Mouse (Mus musculus) left cerebral cortex, adult 8-10 months (tissue): ENCODE measurements around the gene Spink4. TPM values are rescaled to one million over a fixed set of nuclear protein-coding genes. Genes with fewer than 3 reads are reported as not detected.

Experiments
- DNase-seq, 2 experiments: peaks; one replicate each; pipeline ENCODE4 v3.0.0; 2022; ENCODE audit warnings: low spot score in 2 of 2
- total RNA-seq, 4 experiments: library from RNA; stranded (reverse); gene quantifications; 2 replicates each; pipeline ENCODE4 v1.2.4; 2022

Spink4 gene
- not detected for total RNA-seq

DNA sequence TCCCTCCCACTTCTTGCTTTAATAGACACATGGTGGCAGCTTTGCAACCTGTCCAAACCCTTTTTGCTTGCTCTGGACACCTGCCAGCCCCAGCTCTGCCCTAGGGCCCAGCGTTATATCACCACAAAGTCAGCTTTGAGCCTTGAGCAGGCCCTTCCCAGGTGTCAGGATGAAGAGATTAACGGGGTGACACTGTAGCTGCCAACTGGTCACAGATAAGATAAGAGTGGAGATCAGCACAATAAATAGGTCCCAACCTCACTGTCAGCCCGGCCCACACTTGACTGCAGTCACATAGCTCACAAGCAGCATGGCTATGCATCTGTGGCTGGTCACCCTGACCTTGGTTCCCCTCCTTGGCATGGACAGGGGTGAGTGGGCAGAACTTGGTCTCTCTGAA is at the start of gene Spink4:
Gene Spink4 (plus strand): TSS at position 268 of the 400 bp plus-strand sequence.
- no peak for DNase-seq

DNA sequence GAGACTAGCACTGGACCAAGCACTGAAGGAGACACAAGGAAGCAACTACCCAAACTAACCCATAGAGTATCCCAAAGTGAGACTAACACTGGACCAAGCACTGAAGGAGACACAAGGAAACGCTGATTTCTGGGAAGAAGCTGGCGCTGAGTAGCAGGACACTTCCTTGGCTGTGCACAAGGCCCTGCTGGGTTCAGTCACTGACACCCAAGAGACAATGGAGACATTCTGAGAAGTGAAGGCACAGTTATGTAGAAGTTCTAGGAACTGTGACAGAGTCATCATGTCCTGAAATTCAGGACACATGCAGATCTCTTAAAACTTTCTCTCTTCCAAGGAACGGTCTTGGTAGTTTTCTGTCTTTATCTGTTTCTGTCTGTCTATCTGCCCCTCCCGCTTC is 49.6 kb upstream of the Spink4 start:
- DNase-seq: no peak

DNA sequence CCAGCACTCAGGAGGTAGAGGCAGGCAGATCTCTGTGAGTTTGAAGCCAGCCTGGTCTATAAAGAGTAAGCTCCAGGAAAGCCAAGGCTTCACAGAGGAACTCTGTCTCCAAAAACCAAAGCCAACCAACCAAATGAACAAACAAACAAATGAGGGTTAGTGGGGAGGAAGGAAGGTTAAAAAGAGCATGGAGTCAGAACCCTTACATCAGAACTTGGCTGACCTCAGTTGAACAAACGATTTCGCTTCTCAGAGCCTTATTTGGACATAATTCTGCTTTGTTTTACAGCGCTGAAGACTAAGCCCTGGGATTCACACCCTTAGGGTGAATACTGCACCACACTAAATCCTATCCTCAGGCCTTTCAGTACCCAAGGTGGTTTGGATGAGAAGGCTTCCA is 47.7 kb upstream of the Spink4 start:
- DNase-seq: no peak

DNA sequence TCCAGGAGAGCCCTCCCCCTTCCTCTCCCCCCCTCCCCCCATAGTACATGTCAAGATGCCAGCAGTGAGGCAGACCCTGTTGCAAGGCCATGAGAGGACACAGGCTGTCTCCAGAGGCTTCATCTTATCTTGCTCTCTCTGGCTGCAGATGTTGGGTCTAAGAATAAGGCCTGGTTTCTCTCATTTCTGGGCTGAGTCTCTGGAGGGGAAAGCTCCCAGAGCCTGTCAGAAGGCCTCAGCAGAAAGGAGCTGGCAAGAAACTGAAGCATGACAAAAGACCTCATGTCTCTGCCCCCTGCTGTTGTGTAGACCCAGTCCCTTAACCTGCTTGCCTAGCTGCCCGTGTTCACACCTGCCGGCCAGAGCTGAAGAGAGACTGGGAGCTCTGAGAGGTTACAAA is 46.5 kb upstream of the Spink4 start:
- DNase-seq: no peak

DNA sequence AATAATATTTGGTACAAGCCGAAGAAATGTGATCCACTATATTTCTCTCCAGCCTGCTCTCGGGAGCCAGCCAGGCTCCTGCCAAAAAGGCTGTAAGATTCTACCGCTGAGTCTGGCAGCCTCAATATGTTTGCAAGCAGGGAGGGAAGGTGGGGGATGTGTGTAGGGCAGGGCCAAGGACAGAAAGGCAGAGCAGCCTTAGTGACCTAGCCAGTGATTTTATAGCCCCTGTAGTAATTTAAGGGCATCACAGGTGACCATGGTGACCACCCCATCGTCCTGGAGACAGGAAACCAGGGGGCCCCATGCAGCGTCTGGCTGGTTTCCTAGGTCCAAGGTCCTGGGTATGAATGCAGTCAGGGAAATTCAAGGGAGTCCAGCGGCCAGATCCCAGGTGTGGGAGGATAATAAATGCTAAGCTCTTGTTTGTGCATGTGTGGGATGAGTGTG is 45.7 kb upstream of the Spink4 start:
- DNase-seq: no peak

DNA sequence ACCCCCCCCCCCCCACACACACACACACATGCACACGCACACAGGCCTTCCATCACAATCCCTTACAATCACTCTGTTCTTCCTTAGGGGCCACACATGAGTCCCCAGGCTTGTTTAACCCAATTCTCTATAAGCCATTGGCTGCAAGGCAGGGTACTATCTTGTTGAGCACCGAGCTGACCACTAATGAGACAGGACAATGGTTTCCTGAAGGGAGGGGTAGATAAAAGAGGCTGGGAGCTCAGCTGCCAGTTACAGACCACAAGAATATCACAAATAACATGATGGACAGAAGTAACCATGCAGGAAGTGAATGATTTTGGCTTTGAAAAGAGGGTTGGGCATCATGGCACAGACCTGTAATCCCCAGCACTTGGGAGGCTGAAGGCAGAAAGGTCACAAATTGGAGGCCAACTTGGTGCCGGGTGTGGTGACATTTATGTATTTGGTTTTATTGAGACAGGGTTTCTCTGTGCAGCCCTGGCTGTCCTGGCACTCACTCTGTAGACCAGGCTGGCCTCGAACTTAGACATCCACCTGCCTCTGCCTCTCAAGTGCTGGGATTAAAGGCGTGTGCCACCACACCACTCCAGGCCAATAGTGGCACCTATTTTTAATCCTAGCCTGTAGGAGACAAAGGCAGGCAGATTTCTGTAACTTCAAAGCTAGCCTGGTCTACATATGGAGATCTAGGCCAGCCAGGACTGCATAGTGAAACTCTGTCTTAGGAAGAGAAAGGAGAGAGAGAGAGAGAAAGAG is 44.9 kb upstream of the Spink4 start:
- no peak for DNase-seq

DNA sequence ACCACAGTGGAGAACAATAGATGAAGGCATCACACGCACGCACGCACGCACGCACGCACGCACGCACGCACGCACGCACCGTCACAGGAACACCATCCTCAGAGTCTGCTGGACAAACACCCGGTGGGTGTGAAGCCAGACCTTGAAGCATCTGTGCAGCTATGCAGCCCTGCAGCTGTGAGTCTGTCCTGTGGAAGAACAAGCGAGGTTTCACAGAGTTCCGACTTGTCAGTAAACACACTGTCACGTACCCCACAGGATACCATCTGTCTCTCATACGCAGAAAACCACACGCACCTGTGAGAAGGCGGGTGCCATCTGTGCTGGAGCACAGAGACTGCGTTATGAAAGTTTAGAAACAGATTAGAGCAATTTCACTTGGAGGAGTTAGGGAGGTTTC is 44.0 kb upstream of the Spink4 start:
- peak; percentile 53 to 88 for DNase-seq

DNA sequence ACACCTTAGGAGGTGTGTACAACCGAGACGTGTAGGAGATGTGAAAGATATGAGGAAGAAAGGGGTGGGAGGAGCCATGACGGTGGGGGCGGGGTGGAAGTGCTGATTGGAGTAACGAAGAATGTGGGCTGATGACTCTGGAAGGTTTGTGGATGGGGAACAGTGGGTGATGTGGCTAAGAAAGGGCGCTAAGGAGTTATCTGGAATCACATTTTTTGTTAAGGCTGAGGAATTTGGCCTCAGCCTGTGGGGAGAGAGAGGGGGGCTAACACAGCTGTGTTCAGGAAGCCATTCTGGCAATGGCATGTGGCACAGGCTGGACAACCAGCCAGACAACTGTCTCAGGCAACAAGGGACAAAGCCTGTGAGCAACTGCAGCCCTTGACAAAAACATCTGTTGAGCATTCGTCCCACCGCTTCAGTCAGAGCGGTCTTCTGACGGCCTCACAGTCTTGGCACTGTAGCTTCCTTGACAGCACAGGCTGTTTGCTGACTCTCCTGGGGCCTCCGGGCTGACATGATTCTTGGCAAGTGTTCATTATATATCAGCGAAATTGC is 43.0 kb upstream of the Spink4 start:
- no peak for DNase-seq

DNA sequence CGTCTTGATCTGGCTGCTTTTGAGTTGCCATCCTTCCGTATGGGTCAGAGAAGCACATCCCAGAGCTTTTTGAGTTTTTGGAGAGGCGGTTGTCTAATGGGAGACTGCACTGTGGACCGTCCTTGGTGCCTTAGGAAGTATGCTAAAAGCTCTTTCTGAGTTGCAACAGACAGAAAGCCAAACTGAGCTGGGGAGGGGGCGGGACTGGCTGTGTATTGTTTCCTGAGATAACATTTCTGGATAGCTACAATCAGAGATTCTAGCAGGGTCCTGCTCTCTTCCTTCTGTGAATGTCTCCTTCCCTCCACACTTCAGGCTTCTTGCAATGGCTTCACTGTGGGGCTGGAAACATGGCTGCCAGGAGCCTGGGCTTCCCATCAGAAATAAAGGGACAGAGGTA is 42.3 kb upstream of the Spink4 start:
- DNase-seq: no peak

DNA sequence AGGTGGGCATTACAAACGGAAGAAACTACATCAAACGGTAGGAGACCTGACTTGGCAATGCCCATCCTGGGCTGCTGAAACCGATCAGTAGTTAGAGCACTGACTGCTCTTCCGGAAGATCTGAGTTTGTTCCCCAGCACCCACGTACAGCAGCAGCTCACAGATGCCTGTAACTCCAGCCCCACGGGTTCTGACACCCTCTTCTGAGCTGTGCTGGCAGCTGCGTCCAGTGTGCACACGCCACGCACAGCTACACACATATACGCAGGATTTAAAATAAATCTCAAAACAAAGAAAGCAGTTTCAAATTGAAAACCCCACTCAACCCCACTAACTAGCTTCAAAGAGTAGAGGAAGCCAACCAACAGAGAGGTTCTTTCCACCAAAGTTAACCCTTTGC is 36.7 kb upstream of the Spink4 start:
- DNase-seq: no peak

DNA sequence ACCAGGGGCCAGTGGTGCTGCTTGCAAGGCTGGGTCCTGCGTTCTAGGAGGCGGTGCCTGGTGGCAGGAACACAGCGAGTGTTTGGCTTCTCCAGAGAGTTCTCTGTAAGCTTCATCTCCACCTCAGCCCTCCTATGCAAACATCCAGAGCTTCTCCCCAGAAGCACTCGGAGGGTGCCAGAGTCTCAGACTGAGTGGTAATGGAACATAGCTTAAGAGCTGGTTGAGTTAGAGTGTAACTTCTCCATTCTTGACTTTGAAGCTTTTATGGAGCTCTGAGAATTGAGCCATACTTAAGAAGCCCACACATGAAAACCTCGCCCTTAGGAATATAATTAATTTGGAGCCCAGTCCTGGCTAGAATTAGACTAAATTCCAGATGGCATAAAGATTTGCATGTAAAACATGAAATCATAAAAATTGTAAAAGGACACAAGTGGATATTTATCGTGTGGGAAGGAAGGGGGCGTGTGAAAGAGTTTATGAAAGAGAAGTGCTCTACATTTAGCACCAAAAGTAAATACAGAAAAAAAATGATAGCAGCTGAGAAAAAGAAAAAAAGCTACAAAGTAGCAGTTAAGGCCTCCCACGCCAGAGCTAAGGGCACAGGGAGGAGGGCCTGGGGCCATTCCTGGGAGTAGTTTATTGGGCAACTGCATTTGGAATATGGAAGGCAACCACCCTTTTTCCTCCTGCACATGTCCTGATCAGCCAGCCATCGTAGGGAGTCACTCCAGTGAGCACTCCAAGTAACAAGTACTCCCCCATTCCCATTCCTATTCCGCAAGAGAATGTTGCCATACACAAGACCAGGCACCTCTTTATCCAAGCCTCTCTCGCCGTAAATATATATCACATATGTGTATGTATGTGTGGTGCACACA is 35.3 kb upstream of the Spink4 start:
- peak in 1 of 2 experiments; percentile 21 for DNase-seq

DNA sequence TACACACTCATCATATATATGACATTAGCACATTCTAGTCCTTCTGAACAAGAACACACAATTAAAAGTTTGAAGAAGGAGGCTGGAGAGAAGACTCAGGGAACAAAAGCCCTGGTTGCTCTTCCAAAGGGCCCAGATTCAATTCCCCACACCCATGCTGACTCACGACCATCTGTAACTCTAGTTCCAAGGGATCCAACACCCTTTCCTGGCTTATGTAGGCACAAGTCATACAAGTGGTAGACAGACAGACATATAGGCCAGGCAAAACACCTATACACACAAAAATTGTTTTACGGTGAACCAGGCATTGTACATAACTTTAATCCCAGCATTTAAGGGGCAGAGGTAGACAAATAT is 34.7 kb upstream of the Spink4 start:
- peak in 1 of 2 experiments; percentile 27 for DNase-seq

DNA sequence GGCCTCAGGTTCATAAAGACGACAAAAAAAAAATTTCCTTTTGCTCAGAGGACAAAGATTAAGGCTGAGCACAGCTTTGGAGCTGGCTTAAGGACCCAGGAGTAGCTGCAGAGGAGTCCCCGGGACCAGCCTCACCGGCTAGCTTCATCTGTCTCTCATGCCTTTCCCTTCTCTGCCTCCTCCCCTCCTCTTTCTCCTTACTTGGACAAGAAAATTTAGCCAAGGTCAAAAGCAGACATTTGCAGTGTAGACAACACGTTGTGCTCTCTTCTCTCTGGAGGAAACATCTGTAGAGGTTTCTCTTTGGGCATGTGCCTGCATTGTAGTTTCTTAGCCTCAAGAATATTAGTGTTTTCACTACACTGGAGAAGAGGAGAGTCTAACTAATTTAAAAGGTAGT is 34.0 kb upstream of the Spink4 start:
- no peak for DNase-seq

DNA sequence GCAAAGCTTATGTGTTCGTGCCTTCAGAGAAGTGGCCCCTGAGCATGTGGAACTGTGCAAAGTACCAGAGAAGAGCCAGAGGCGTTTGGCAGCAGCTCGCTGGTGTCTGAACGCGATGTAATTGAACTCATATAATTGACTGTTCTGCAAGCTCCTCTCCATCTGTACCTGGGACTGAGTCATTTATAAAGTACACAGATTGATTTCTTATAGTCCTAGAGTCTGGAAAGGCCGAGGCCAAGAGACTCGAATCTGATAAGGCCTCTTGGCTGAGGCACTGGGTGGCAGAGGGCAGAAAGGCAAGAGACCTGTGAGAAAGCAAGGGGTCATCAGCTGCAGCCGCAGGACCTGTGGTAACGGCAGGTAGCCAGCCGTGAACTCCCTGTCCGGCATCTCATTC is 31.0 kb upstream of the Spink4 start:
- DNase-seq: no peak

DNA sequence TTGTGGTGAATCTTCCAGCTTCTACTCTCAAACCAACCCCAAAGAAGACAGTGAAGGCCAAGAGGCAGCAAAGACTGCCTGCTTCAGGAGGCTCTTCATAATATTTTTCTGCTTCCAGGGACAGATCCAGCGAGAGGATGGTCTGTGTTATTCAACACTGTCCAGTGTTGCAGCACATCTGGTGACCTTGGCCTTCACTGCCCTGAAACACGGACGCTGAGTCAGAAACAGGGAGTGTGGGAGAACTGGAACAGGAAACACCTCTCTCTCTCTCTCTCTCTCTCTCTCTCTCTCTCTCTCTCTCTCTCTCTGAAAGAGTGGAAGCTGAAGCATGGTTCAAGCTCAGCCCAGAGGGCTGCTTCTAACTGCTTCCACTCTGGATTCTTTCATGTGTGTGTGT is 30.6 kb upstream of the Spink4 start:
- DNase-seq: no peak

DNA sequence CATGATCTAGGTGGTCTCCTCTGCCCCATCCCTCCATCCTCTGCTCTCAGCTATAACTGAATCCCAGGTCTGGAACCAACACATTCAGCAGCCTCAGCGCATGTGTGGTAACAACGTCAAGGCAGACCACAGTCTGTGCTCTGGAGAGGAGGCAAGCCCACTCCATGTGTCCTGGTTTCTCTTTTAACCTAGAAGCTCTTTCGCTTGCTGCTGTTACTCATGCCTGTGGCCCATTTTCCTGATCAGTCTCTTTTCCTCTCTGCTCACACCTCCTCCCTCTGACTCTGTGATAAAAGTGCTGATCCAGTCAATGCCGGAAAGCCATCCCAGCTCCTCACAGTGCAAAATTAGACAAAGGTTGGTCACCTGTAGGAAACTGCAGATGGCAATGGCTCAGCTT is 29.9 kb upstream of the Spink4 start:
- DNase-seq: no peak

DNA sequence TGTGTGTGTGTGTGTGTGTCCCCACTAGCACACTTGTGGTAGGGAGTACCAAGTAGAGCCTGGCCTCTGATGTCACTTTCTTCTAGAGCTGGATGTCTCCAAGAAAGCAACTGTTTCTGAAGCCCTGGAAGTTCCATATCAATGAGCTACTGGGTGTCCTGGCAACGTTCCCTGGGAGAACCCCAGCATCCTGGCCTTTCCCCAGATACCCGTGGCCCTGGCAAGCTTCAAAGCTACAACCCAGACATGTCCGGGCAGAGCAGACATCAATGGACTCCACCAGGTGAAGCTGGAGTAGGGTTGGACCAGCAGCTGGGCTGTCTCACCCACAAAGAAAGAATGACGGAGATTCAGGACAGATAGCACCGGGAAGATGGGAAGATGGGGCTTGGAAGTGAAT is 28.6 kb upstream of the Spink4 start:
- no peak for DNase-seq

DNA sequence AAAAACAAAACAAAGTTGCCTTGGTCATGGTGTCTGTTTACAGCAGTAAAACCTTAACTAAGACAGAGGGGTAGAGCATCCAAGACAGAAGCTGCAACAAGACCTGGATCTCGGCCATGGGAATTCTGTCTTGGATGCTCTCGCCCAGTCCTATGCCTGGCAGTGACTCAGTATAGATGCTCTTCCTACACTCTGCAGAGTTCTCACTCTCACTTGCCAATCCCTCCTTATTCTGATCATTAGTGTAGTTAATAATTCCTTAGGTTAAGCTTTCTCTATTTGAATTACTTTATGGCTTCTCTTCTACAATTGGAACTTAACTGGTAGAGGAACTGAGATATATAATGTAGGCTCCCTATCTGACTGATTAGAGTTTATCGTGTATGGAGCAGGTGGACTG is 24.7 kb upstream of the Spink4 start:
- no peak for DNase-seq

DNA sequence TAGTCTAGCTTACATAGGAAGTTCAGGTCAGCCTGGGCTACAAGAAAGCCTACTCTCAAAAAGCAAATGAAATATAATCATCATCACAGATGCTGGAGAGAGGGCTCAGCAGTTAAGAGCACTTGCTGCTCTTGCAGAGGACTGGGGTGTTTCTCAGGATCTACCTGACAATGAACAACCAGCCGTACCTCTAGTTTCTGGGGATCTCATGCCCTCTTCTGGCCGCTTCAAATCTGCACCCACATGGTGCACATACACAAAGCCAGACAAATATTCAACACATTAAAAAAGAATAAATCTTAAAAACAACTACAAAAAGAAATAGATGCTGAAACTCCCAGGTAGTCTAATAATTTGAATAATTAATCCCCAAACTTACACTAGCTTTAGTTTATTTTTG is 24.2 kb upstream of the Spink4 start:
- DNase-seq: no peak

DNA sequence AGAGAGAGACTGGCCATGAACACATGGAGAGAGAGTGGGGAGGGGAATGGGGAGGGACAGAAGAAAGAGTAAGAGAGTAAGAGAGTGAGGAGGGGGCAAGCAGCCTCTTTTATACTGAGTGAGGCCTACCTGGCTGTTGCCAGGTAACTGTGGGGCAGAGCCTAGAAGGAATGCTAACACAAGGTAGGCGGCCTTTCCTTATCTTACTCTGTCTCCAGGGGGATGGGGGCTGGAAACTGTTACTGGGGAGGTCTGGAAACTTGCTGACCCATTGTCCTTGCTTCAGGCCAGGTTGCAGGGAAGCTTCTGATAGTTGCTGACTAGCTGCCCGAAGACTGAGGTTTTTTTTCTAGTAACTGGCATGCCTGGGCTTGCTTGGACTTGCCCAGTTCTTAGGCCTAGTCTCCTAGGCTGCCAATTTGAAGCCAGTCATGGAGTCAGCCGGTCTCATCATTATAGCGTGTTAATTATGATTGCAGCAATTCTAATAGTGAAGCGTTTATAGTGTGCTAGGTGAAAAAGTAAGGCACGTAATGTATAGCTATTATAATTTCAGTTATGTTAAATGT is 21.3 kb upstream of the Spink4 start:
- no peak for DNase-seq

DNA sequence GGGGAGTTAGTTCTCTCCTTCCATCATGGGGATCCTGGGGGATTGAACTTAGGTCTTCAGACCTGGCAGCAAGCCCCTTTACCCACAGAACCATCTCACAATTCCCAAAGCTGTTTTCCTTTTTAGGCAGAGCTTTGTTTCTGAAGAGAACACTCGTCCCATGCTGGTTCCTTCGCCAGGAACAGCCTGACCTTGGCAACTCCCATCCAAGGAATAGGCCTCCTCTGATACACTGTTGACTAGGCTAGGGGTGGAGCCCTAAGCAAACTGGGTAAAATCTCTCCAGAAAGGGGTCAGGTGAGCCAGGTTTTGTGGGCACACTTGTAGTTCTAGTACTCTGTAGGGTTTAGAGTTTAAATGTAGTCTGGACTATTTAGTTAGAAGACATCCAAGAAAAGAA is 20.6 kb upstream of the Spink4 start:
- DNase-seq: no peak

DNA sequence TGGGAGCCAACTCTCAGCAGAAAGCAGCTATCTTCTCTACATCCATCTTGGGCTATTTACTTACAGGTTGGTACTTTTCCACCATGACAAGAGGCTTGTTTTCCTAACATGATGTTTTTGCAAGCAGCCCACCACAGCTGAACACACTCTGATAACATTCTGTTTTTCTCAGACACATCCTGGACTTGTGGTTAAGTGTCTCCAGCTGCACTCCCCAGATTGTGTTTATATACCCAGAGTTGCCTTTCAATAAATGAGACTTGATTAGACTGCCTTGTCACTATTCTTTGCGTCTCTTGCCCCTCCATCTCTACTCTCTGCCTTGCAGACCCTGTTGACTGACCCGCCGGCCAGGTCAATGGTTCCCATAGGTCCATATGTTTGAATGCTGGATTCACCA is 19.8 kb upstream of the Spink4 start:
- no peak for DNase-seq
